In the genomic region with DNA sequence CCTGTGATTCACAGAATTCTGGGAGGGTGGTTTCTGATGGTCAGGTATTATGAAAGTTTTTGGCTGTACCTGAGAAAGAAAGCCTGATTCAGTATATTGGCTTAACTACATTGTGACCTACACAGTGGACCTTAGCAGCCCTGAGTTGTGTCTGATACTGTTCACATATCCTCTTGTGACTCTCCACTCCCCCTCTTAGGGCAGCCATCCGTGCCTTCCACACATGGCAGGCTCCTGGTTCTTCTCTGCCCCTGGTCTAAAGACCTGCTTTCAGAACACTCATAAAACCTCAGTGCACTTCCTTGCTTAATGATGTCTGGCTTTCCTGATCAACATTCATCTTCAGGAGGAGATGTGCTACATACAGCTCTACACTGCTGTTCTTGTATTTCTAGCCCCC, we compare ENCODE assay signal across 29 mouse cellular contexts. TPM values are rescaled to one million over a fixed set of nuclear protein-coding genes. Genes with fewer than 3 reads are reported as not detected.
"Had no signal": no experiment of that assay in that cellular context is flagged by ENCODE, and none has a peak within 500 bp of the region (broad histone marks: within the 10 kb centered on the region; RNA-seq: fewer than 3 reads in every experiment).

No protein-coding gene starts in this region.

- H3K9ac ChIP-seq: heart, embryonic 12.5 days; hindbrain, embryonic 12.5 days; hindbrain, embryonic 14.5 days; intestine, embryonic 15.5 days; limb, embryonic 12.5 days; liver, embryonic 13.5 days; liver, embryonic 15.5 days had no signal

- H3K27me3 ChIP-seq: heart, embryonic 12.5 days; hindbrain, embryonic 12.5 days; intestine, embryonic 15.5 days; limb, embryonic 12.5 days; liver, embryonic 13.5 days; liver, embryonic 15.5 days had no signal

- H3K9me3 ChIP-seq: heart, embryonic 10.5 days; heart, embryonic 12.5 days; hindbrain, embryonic 10.5 days; hindbrain, embryonic 12.5 days; intestine, embryonic 15.5 days; limb, embryonic 12.5 days; liver, embryonic 13.5 days; liver, embryonic 15.5 days had no signal

- H3K4me1 ChIP-seq: heart, embryonic 10.5 days; heart, embryonic 12.5 days; hindbrain, embryonic 10.5 days; hindbrain, embryonic 12.5 days; intestine, embryonic 15.5 days; limb, embryonic 12.5 days; liver, embryonic 13.5 days had no signal

- ATAC-seq: forebrain, embryonic 16.5 days; hindbrain, embryonic 16.5 days; inflammation-experienced regulatory T-cells, adult 6 months; intestine, embryonic 15.5 days; intestine, postnatal 0 days had no signal

- DNase-seq: gastrocnemius, adult 2 months; gastrocnemius, postnatal 10 days; gastrocnemius, postnatal 25 days; heart, adult 18-20 months; heart, postnatal 10 days; heart, postnatal 4 days; kidney, adult 2 months; kidney, postnatal 10 days; kidney, postnatal 36 days; liver; liver, embryonic 13.5 days had no signal

- H3K4me2 ChIP-seq: heart, embryonic 12.5 days; hindbrain, embryonic 12.5 days; hindbrain, embryonic 14.5 days; intestine, embryonic 15.5 days; limb, embryonic 12.5 days; liver, embryonic 11.5 days; liver, embryonic 13.5 days; liver, embryonic 15.5 days had no signal

- H3K27ac ChIP-seq: gastrocnemius, adult 2 months; heart, embryonic 10.5 days; hindbrain, embryonic 10.5 days; hindbrain, embryonic 12.5 days; hindbrain, embryonic 14.5 days; intestine, embryonic 15.5 days; layer of hippocampus, adult 2 months; left cerebral cortex, adult 2 months; limb, embryonic 12.5 days; liver, embryonic 13.5 days; liver, embryonic 15.5 days had no signal

- H3K4me3 ChIP-seq: gastrocnemius, adult 2 months; heart, embryonic 10.5 days; heart, embryonic 12.5 days; hindbrain, embryonic 10.5 days; hindbrain, embryonic 12.5 days; intestine, embryonic 15.5 days; layer of hippocampus, adult 2 months; left cerebral cortex, adult 2 months; limb, embryonic 12.5 days; liver, embryonic 13.5 days; liver, embryonic 15.5 days had no signal

- H3K36me3 ChIP-seq: heart, embryonic 10.5 days; heart, embryonic 12.5 days; hindbrain, embryonic 10.5 days; hindbrain, embryonic 12.5 days; intestine, embryonic 15.5 days; limb, embryonic 12.5 days; liver, embryonic 13.5 days; liver, embryonic 15.5 days had no signal

RNA-seq across cellular contexts. Expression of a gene that starts 26.8 kb away (rescaled TPM):
- polyA plus RNA-seq: forebrain, embryonic 16.5 days; heart, embryonic 10.5 days; heart, embryonic 12.5 days; heart, embryonic 14.5 days; heart, embryonic 16.5 days; hindbrain, embryonic 10.5 days; hindbrain, embryonic 12.5 days; inflammation-experienced regulatory T-cells, adult 6 months; intestine, embryonic 15.5 days; intestine, postnatal 0 days; kidney, adult 2 months; limb, embryonic 12.5 days; limb, embryonic 14.5 days; liver, embryonic 11.5 days; liver, embryonic 13.5 days; liver, embryonic 15.5 days had no signal
